Mouse (Mus musculus): ENCODE results near the gene Slc17a7.

DNA sequence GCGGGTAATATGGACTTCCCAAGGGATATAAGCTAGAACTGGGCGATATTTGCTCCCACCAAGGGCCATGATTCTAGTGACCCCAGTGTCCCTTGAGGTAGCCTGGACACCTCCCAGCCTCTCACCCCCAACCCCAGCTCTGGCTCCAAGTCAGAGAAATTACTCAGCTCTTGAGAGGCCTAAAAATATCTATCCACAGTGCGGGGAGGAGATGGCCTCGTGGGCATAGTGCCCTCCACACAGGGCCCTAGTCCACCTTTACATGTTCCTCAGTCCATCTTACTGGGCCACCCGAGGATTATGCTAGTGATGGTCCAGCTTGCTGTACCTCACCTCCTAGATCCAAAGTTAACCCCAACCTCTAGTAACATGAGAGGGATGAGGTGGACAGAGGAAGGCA is 1.1 kb downstream of the Slc17a7 start:
- no peak for TF ChIP-seq CTCF (IDR thresholded peaks at IDR 0.05; ENCODE audit: borderline replicate concordance, control insufficient read depth, extremely low read depth, insufficient read depth, low read length, poor library complexity)
- TF ChIP-seq POLR2A (IDR thresholded peaks at IDR 0.05; ENCODE audit: control insufficient read depth, extremely low read depth, insufficient read depth, low read length, poor library complexity) = no peak
